Comparison of ENCODE assay signal across 8 mouse cellular contexts in the genomic region with DNA sequence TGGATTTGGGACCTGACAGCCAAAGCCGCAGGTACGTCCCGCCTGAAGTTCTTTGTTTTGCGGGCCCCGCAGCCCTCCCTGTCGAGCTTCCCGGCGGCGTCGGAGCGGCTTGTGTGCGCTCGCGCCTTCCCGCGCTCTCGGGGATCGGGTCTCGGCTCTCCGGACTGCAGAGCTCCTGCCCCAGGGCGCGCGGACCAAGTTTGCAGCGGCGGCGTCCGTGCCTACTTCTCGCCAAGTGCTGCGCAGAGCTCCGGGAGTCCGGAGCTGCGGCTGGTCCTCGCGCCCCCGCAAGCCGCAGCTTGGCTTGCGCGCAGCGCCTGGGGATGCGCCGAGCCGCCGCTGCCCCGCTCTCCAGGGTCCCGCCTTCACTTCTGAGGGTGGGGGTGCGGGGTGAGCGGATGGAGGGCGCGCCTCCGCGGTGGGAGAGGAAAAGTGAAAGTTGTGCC. TPM values are rescaled to one million over a fixed set of nuclear protein-coding genes. Genes with fewer than 3 reads are reported as not detected.
A peak's percentile ranks its signal among the peaks of the same experiment; 100 is the strongest.
DNase-seq lines count a peak whose midpoint lies in the region; ATAC-seq and TF ChIP-seq lines count a peak whose summit lies in the region.

No protein-coding gene starts in this region.

- peak overlapping the region; percentile 67 for H3ac ChIP-seq in myocyte (ENCODE audit: control insufficient read depth, insufficient read length)

- no peaks in the 10 kb centered on the region for H3K4me1 ChIP-seq in cerebellum, adult 2 months (ENCODE audit: control insufficient read depth, insufficient read depth, low read length)
- H3K4me1 ChIP-seq in forebrain, embryonic 16.5 days (replicated peaks; ENCODE audit: control insufficient read depth, insufficient read depth, low read length) = peaks cover 17% of the 10 kb centered on the region; the same call in 1 of the 2 replicates
- H3K4me1 ChIP-seq in hindbrain, embryonic 10.5 days (replicated peaks) = peaks cover 57% of the 10 kb centered on the region
- H3K4me1 ChIP-seq in liver, adult 2 months (ENCODE audit: control insufficient read depth, insufficient read depth, low read length) = no peaks in the 10 kb centered on the region

- peak; percentile 5 to 9 for DNase-seq in cerebellum, adult 2 months
- no peak for DNase-seq in cerebellum, adult 8-10 months
- peak; percentile 43 to 78 for DNase-seq in adrenal gland, adult (ENCODE audit: inconsistent age in 2 of 2, low spot score in 1 of 2)
- no peak for DNase-seq in hindbrain, embryonic 10.5 days (ENCODE audit: low spot score)
- DNase-seq in liver, adult 2 months (ENCODE audit: extremely low read depth, low read depth, low spot score) = no peak
- DNase-seq in urinary bladder, postnatal 14 days (ENCODE audit: low spot score) = peak; percentile 46

- peaks cover 3% of the 10 kb centered on the region; the same call in 1 of the 2 replicates for H3K27me3 ChIP-seq in cerebellum, adult 2 months (ENCODE audit: control insufficient read depth, insufficient read depth, low read length)
- H3K27me3 ChIP-seq in forebrain, embryonic 16.5 days (replicated peaks; ENCODE audit: control insufficient read depth, insufficient read depth, low read length) = 0 out of 2 replicates have a peak, but pooled peaks cover 2% of the 10 kb centered on the region
- peaks cover 4% of the 10 kb centered on the region; the same call in 1 of the 2 replicates for H3K27me3 ChIP-seq in hindbrain, embryonic 10.5 days (ENCODE audit: insufficient read depth, poor library complexity, severe bottlenecking)
- H3K27me3 ChIP-seq in liver, adult 2 months (ENCODE audit: control insufficient read depth, insufficient read depth, low read length) = peaks cover 9% of the 10 kb centered on the region; the same call in 1 of the 2 replicates
- no peaks in the 10 kb centered on the region for H3K27me3 ChIP-seq in myocyte (ENCODE audit: control insufficient read depth, insufficient read depth, insufficient read length)

- TF ChIP-seq CTCF in cerebellum, adult 2 months (IDR thresholded peaks at IDR 0.05; ENCODE audit: borderline replicate concordance, insufficient read depth, low read depth, low read length) = no peak
- no peak for TF ChIP-seq CTCF in liver, adult 2 months (IDR thresholded peaks at IDR 0.05; ENCODE audit: low read depth, low read length)

- H3K27ac ChIP-seq in cerebellum, adult 2 months (ENCODE audit: insufficient read depth, low read length) = peak overlapping the region; percentile 47; the same call in 1 of the 2 replicates
- H3K27ac ChIP-seq in forebrain, embryonic 16.5 days (ENCODE audit: low read length) = peak overlapping the region; percentile 90
- H3K27ac ChIP-seq in hindbrain, embryonic 10.5 days = peak overlapping the region; percentile 99
- H3K27ac ChIP-seq in liver, adult 2 months (replicated peaks; ENCODE audit: insufficient read depth, low read depth, low read length) = no peak overlapping the region

- peak overlapping the region; percentile 26 for H3K4me3 ChIP-seq in cerebellum, adult 2 months (replicated peaks; ENCODE audit: insufficient read depth, low read depth, low read length)
- H3K4me3 ChIP-seq in forebrain, embryonic 16.5 days (replicated peaks; ENCODE audit: low read length) = peak overlapping the region; percentile 71
- H3K4me3 ChIP-seq in hindbrain, embryonic 10.5 days = peak overlapping the region; percentile 96
- peak overlapping the region; percentile 40 for H3K4me3 ChIP-seq in liver, adult 2 months (ENCODE audit: insufficient read depth, low read depth, low read length)
- H3K4me3 ChIP-seq in myocyte = peak overlapping the region; percentile 65

- under 1% methylated on average over 51 of the region's 51 CpGs for WGBS in cerebellum, adult 2 months
- WGBS in forebrain, embryonic 16.5 days = under 1% methylated on average over 51 of the region's 51 CpGs
- WGBS in hindbrain, embryonic 10.5 days = under 1% methylated on average over 51 of the region's 51 CpGs
- 2% methylated on average over 51 of the region's 51 CpGs for WGBS in liver, adult 2 months

- H3K4me2 ChIP-seq in forebrain, embryonic 16.5 days (ENCODE audit: low read length) = peak overlapping the region; percentile 90
- peak overlapping the region; percentile 68 for H3K4me2 ChIP-seq in myocyte (ENCODE audit: low read depth)

- no peak for TF ChIP-seq POLR2A in cerebellum, adult 2 months (IDR thresholded peaks at IDR 0.05; ENCODE audit: borderline replicate concordance, insufficient read depth, low read length)
- TF ChIP-seq POLR2A in liver, adult 2 months (IDR thresholded peaks at IDR 0.05; ENCODE audit: extremely low read depth, insufficient read depth, low read length) = no peak
- TF ChIP-seq POLR2A in myocyte (IDR thresholded peaks at IDR 0.05; ENCODE audit: insufficient read length, low read depth) = no peak

- peak; percentile 22 for ATAC-seq in forebrain, embryonic 16.5 days

- H3K9me3 ChIP-seq in forebrain, embryonic 16.5 days (ENCODE audit: control insufficient read depth, low read length) = no peaks in the 10 kb centered on the region
- no peaks in the 10 kb centered on the region for H3K9me3 ChIP-seq in hindbrain, embryonic 10.5 days

- H3K36me3 ChIP-seq in forebrain, embryonic 16.5 days (ENCODE audit: control insufficient read depth, insufficient read depth) = no peaks in the 10 kb centered on the region
- no peaks in the 10 kb centered on the region for H3K36me3 ChIP-seq in hindbrain, embryonic 10.5 days
- H3K36me3 ChIP-seq in liver, adult 2 months (ENCODE audit: control insufficient read depth, insufficient read depth, low read length) = no peaks in the 10 kb centered on the region
- no peaks in the 10 kb centered on the region for H3K36me3 ChIP-seq in myocyte (ENCODE audit: control insufficient read depth, insufficient read depth)

- no peaks in the 10 kb centered on the region for H3K79me2 ChIP-seq in liver, adult 2 months (ENCODE audit: control insufficient read depth, insufficient read depth, low read length)
- H3K79me2 ChIP-seq in myocyte (ENCODE audit: control insufficient read depth, insufficient read depth) = peaks cover 51% of the 10 kb centered on the region

- H3K9ac ChIP-seq in forebrain, embryonic 16.5 days (replicated peaks; ENCODE audit: low read depth, low read length) = peak overlapping the region; percentile 78
- peak overlapping the region; percentile 16 for H3K9ac ChIP-seq in liver, adult 2 months (ENCODE audit: low read depth, low read length)

TF ChIP-seq in myocyte, 11 proteins besides CTCF, POLR2A, EP300 and RAD21:
- TF ChIP-seq MYOD1 (IDR thresholded peaks at IDR 0.05; ENCODE audit: control insufficient read depth in 1 of 3, insufficient read length in 2 of 3, low read depth in 2 of 3) (peak in 1 of 3 experiments; percentile 15), MAX (IDR thresholded peaks at IDR 0.05; ENCODE audit: low read depth) (no peak)
TF ChIP-seq in myocyte: peak in this region for 1.

RNA-seq across cellular contexts. Expression of gene Gli3, which starts 1.1 kb away (rescaled TPM):
- polyA plus RNA-seq in cerebellum, adult 2 months (2012; rRNA removed) = 2.2 and 2.4 TPM in 2 replicates
- 10.8 and 13.4 TPM in 2 replicates for polyA plus RNA-seq in forebrain, embryonic 16.5 days (2015; fragmentation: Nextera tagmentation; extraction: Ambion mirVana)
- 32.3 and 36.0 TPM in 2 replicates for polyA plus RNA-seq in hindbrain, embryonic 10.5 days (2016; fragmentation: Nextera tagmentation; extraction: Ambion mirVana)
- total RNA-seq in liver, adult 2 months (2014; rRNA removed) = 0.27 and 0.37 TPM in 2 replicates
- 0.15 and 0.16 TPM in 2 replicates for polyA plus RNA-seq in liver, adult 2 months (2012; rRNA removed)
- polyA plus RNA-seq in myocyte (2012; fragmentation: generic; extraction: Trizol) = 3.9 TPM

Comparison
In these comparisons a context has a peak if more than half of its experiments do, and no peak if none do; other contexts are left out.
1. DNase-seq: peak in cerebellum, adult 2 months (2 of 2), adrenal gland, adult (2 of 2) and urinary bladder, postnatal 14 days (single experiment); none in cerebellum, adult 8-10 months (single experiment), hindbrain, embryonic 10.5 days (single experiment) and liver, adult 2 months (single experiment).
2. H3K4me3 ChIP-seq: peak in every context shown above with its lines; median percentile 96 in hindbrain, embryonic 10.5 days; 71 in forebrain, embryonic 16.5 days; 65 in myocyte; 40 in liver, adult 2 months; 26 in cerebellum, adult 2 months.